Mouse (Mus musculus) liver, postnatal 0 days (tissue): ENCODE measurements around the gene Tuft1.

Experiments
- CTCF ChIP-seq: sonication (generic); IDR thresholded peaks from 2 replicates; pipeline ENCODE4 v1.5.1; 2016; ENCODE audit warnings: antibody characterized with exemption, low read depth
- EP300 ChIP-seq: IDR thresholded peaks from 2 replicates; pipeline ENCODE4 v1.6.1; 2016; ENCODE audit warnings: antibody characterized with exemption, low read depth, mild to moderate bottlenecking

DNA sequence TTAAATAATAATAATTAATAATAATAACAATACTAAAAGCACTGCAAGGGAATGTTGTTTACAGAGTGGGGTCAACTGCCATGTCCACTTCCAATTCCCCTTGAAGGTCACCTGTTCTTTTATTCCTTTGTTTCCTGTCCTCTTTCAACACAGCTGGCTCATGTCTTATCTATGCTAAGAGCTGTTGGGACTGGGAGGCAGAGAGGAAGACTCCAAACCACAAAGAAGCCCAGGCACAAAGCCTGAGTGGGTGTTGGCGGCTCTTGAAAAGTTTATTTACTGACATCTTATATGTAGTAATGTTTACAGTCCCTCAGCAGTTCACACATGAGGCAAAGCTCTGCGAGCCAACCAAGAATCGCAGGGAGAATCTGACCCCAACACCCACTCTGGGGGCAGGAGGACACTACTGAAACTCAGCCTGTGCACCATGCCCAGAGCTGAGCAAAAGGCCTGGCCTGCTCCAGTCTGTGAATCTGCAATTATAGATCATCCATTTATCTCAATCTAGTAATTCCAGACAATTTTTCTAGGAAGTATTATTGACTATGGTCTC lies 61.4 kb downstream of the Tuft1 start:
- no peak for TF ChIP-seq CTCF
- TF ChIP-seq EP300, result no peak
